Mouse (Mus musculus) frontal cortex, postnatal 36 days (tissue): ENCODE results near the gene Eef1b2.
A peak's percentile ranks its signal among the peaks of the same experiment; 100 is the strongest.
"Not testable (repeated sequence)": the region's sequence is repeated elsewhere in the genome, so short reads cannot be mapped to it uniquely, and the experiment has no call there.

Experiments used
- DNase-seq, 2 experiments: peaks; one replicate each; pipeline ENCODE4 v3.0.0; 2022; ENCODE audit warnings: low spot score in 2 of 2

Eef1b2 gene

GRCm38 (mm10) chr1:63176604-63177421 is at the start of gene Eef1b2, which contains the start of gene Ndufs1:
Gene Eef1b2 (plus strand): TSS chr1:63176825.
Gene Ndufs1 (minus strand): TSS chr1:63176833.
- DNase-seq: peak; percentile 98

GRCm38 (mm10) chr1:63129273-63129672 is 47.4 kb upstream of the Eef1b2 start:
- no peak for DNase-seq

DNA sequence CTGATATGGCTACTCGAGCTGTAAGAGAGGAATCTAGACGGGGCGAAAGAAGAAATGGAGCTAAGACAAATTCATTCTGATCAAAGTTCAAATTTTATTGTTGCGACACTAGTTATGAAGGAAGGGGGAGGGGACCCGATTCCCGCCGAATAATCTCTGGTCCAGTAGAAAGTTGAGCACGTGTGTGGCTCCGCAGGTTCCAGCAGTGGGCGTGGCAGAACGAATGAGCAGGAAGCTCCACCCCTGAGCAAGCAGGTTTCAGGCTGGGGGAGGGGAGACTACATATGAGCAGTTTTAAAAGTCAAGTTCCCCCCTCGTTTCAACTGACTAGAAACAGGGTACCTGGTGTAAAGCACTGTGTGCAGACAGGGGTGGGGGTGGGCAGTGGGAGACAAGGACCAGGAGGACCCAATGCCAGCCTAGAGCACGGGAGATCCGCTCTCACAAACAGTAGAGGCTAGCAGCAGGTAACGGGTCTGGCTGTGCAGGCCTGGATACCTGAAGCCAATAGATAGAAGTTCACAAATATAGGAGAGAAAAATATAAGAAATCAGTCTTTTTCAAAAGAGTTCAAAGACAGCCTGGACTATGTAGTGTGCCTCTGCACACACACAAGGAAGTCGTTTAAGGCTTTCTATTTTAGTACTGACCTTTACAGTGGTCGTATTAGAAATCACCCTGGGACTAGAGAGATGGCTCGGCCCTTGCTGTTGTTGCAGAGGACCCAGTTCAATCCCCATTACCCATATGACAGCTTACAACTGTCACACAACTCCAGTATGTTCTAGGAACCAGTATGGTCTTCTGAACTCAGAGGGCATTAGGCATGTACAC is 46.6 kb upstream of the Eef1b2 start:
- DNase-seq: no peak

- no peak for DNase-seq
Observed at GRCm38 (mm10) chr1:63130883-63131282, 45.7 kb upstream of the Eef1b2 start.

- DNase-seq: no peak
Observed at GRCm38 (mm10) chr1:63131766-63132165, 44.9 kb upstream of the Eef1b2 start.

DNA sequence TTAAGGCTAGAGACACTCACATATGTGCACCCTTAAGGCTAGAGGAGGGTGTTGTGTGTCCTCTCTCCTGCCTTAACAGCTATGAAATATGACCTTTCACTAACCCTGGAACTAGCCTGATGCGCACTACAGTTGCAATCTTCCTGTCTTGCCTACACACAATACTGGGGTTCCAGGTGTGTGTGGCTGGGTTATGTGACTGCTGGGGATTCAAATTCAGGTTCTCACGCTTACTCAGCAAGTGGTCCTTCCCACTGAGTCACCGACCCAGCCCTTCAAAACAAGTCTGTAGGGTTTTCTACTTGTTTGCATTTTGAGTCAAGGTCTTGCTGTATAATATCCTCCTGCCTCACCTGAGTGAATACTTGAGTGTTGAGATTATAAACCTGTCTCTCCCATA is 42.1 kb upstream of the Eef1b2 start:
- DNase-seq: no peak

GRCm38 (mm10) chr1:63137971-63138370 is 38.7 kb upstream of the Eef1b2 start:
- DNase-seq: no peak

- not testable (repeated sequence) for DNase-seq
Observed at GRCm38 (mm10) chr1:63138586-63138985, 38.0 kb upstream of the Eef1b2 start.

GRCm38 (mm10) chr1:63140231-63140630 is 36.4 kb upstream of the Eef1b2 start:
- no peak for DNase-seq

- no peak for DNase-seq
Observed at GRCm38 (mm10) chr1:63168638-63169037, 8.0 kb upstream of the Eef1b2 start.

DNA sequence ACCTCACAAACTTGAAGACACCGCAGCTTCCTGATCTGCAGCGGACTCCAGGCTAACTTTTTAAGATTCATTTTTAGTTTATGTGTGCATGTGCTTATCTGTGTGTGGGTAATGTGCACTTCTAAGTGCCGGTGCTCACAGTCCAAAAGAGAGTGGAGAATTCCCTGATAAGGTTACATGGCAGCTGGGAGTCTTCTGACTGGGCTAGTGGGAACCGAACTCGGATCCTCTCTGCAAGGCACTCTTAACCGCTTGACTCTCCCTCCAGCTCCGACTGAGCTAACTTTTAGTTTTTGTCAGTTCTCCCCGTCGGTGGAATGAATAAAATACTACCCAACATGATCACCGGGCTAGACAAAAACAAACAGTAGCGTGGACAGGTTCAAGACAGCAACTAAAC is 772 bp upstream of the Eef1b2 start:
- DNase-seq: no peak

DNA sequence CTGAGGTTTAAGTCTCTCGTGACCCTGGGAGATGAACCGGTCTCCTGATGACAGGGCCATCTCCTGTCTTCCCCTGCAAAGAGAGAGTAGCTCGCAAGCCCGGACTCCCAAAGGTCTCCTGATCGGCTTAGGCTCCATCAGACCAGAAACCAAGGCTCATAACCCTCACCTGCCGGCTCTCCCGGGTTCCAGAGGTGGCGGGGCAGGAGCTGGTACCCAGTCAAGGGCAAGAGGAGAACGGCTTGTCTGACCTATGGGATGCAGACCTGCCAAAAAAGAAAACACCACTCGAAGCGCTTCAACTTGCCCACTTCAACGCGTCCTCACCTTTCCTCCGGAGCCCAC is 394 bp upstream of the Eef1b2 start:
- no peak for DNase-seq

DNA sequence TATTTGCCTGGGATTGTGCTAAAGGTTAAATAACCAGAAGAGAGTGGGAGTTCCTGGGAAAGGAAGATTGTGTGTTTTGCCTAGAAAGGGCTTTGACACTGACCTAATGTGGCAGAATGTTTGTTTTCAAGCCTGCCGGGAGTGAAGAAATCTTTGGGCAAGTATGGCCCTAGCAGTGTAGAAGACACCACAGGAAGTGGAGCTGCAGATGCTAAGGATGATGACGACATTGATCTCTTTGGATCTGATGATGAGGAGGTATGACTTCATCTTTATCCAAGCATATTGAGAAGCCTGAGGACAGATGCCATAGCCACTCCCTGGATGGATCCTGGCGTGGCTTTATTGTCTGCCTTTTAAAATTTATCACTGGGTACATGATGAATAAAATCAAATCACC is 1.7 kb downstream of the Eef1b2 start:
- no peak for DNase-seq

GRCm38 (mm10) chr1:63180122-63180521 is 3.5 kb downstream of the Eef1b2 start:
- no peak for DNase-seq

DNA sequence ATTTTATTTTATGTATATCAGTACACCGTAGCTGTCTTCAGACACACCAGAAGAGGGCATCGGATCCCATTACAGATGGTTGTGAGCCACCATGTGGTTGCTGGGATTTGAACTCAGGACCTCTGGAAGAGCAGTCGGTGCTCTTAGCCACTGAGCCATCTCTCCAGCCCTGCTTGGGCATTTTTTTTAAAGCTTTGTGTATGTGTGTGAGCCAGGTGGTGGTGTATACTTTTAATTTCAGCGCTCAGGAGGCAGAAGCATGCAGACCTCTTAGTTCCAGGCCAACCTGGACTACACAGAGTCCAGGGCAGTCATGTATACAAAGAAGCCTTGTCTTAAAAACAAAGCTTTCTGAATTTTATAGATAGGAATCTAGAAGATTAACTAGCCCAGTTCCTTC is 4.0 kb downstream of the Eef1b2 start:
- DNase-seq: not testable (repeated sequence)

GRCm38 (mm10) chr1:63181019-63181418 is 4.4 kb downstream of the Eef1b2 start:
- DNase-seq: peak; percentile 86 to 94

- no peak for DNase-seq
Observed at GRCm38 (mm10) chr1:63181480-63181879, 4.9 kb downstream of the Eef1b2 start.

DNA sequence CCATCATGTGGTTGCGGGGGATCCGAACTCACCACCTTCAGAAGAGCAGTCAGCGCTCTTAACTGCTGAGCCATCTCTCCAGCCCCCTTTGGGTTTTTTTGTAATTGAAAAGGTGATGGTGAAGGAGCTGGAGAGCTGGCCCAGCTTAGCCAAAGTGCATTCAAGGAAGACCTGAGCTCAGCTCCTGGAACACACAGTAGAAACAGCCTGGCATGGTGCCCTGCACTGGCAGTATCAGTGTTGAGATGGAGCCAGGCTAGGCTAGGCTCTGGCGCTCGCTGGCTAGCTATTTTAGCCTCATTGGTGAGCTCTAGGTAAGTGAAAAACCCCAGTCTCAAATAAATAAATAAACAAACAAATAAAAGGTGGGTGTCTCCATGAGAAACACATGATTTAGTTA is 5.6 kb downstream of the Eef1b2 start:
- DNase-seq: peak; percentile 21 to 28

DNA sequence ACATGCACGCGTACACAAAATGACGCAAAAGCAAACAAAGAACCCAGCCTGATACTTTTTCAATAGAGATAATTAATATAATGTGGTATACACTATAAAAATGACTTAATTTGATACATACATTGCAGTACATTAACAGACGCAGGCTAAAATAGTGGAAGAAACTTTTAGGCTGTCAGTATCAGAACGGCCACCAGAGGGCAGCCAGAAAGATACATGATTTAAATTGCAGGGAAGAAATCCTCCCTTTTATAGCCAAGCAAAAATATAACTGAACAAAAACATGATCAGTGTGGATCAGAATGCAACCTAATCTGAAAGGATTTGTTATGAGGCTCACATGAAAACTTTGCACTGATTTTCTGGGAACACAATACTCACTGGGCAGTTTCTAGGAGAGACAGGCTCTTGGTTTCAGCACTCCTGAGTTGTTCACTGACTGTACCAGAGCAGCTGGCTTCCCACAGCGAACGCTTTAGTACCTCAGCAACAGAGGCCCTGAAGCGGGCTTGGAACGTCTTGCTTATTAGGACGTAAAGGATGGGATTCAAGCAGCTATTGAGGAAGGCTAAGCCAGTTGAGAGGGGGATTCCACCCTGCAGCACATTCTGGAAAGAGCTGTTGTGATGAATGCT is 6.1 kb downstream of the Eef1b2 start:
- peak; percentile 64 to 82 for DNase-seq

GRCm38 (mm10) chr1:63185430-63185829 is 8.8 kb downstream of the Eef1b2 start:
- DNase-seq: not testable (repeated sequence)

- no peak for DNase-seq
Observed at GRCm38 (mm10) chr1:63188536-63188935, 11.9 kb downstream of the Eef1b2 start.

- no peak for DNase-seq
Observed at GRCm38 (mm10) chr1:63190851-63191250, 14.2 kb downstream of the Eef1b2 start.
